Mouse (Mus musculus) intestine, postnatal 0 days (tissue): ENCODE measurements at regions not wholly inside any gene's neighbourhood (a gene's known extent, or its start where the extent isn't known, plus 50 kb on each side); places are given as distances from the start of the nearest gene placed in this dataset.

ENCODE experiments used
- ATAC-seq: fragments of 200-750 bp; cut with Nextera tagmentation; 2 replicates; pipeline ENCODE4 v1.8.0; 2017; ENCODE audit warnings: mild to moderate bottlenecking, moderate TSS enrichment, moderate library complexity
- H3K27ac ChIP-seq: fragments of 300-500 bp; sonication (generic); 2 replicates; pipeline ENCODE4 v1.5.1; 2014; ENCODE audit warnings: mild to moderate bottlenecking, low read depth, low read length, moderate library complexity
- H3K27me3 ChIP-seq: fragments of 300-500 bp; sonication (generic); replicated peaks from 2 replicates; pipeline ENCODE4 v1.6.1; 2014; ENCODE audit warnings: low read length, mixed read lengths; ENCODE audit not compliant: control insufficient read depth, insufficient read depth
- H3K36me3 ChIP-seq: fragments of 300-500 bp; sonication (generic); 2 replicates; pipeline ENCODE4 v1.6.1; 2014; ENCODE audit warnings: mild to moderate bottlenecking, moderate library complexity; ENCODE audit not compliant: control insufficient read depth, insufficient read depth
- H3K4me1 ChIP-seq: fragments of 300-500 bp; sonication (generic); replicated peaks from 2 replicates; pipeline ENCODE4 v1.6.1; 2014; ENCODE audit warnings: antibody characterized with exemption, low read length, mixed read lengths; ENCODE audit not compliant: control insufficient read depth, insufficient read depth
- H3K4me2 ChIP-seq: fragments of 300-500 bp; sonication (generic); replicated peaks from 2 replicates; pipeline ENCODE4 v1.6.1; 2014; ENCODE audit warnings: low read depth, mild to moderate bottlenecking, moderate library complexity
- H3K4me3 ChIP-seq: fragments of 300-500 bp; sonication (generic); 2 replicates; pipeline ENCODE4 v1.5.1; 2014; ENCODE audit warnings: low read depth, low read length
- H3K9ac ChIP-seq: fragments of 300-500 bp; sonication (generic); 2 replicates; pipeline ENCODE4 v1.6.1; 2014; ENCODE audit warnings: mild to moderate bottlenecking, low read depth, low read length
- H3K9me3 ChIP-seq: fragments of 300-500 bp; sonication (generic); 2 replicates; pipeline ENCODE4 v1.6.1; 2016; ENCODE audit warnings: mixed run types; ENCODE audit not compliant: control insufficient read depth
- CTCF ChIP-seq: sonication (generic); IDR thresholded peaks from 2 replicates; pipeline ENCODE4 v1.5.1; 2016; ENCODE audit warnings: low read depth, mild to moderate bottlenecking, control low read depth, antibody characterized with exemption, moderate library complexity
- WGBS: fragments of 180-500 bp; shearing (Covaris S2); extraction: QIAGEN DNeasy Blood & Tissue Kit; methylation state at CpG from one replicate; pipeline ENCODE4 v1.1.7; 2014; 5-methylcytosine and 5-hydroxymethylcytosine counted together

DNA sequence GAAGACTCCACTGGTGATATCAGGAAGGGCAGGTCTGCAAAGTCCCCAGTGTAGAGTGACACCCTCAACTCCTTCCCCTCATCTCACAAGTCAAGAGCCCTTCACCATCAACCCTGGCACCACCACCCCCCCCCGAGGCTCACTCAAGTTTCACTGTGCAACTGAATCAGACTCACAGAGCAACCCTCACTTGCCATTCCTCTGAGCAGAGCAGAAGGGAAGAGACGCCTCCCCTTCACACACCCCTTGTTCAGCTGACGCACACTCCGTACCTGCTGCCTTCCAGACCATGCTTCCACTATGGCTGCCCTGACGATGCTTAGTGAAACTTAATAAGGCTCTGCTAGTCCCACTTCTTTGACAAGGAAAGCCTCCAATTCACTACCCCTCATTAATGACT lies 174.4 kb upstream of the Irf2bp2 start:
- Histone ChIP-seq H3K4me3 (no peak overlapping the region), H3K27me3 (no peaks in the 10 kb centered on the region), H3K36me3 (no peaks in the 10 kb centered on the region), H3K27ac (peak overlapping the region; percentile 80; the same call in 1 of the 2 replicates), H3K4me1 (0 out of 2 replicates have a peak, but pooled peaks cover 6% of the 10 kb centered on the region), H3K9me3 (no peaks in the 10 kb centered on the region), H3K9ac (no peak overlapping the region), H3K4me2 (no peak overlapping the region)
- no peak for TF ChIP-seq CTCF
- 92% methylated on average over 5 of the region's 5 CpGs for WGBS
- ATAC-seq, result no peak

DNA sequence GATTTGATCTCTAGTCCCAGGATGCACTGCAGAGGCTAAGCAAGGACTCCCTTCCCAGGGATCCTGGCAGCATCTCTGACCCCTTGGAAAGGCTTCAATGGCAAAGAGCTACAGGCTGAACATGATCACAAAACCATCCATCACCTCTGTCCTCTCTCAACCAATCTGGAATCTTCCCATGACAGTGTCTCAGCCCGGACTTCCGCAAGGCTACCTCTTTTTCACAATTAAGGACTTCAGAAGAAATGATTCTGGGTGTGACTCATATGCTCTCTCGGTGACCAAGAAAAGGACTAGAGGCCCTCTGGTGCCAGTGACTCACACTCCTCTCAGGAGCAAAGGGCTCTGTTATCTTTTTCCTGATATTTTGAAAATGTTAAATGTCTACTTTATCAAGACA lies 173.6 kb upstream of the Irf2bp2 start:
- peak overlapping the region; percentile 80 for H3K27ac ChIP-seq
- 43% methylated on average over 3 of the region's 3 CpGs for WGBS
- H3K27me3 ChIP-seq, result no peaks in the 10 kb centered on the region
- H3K9ac ChIP-seq, result no peak overlapping the region
- no peak for TF ChIP-seq CTCF
- no peak overlapping the region for H3K4me2 ChIP-seq
- H3K4me3 ChIP-seq, result no peak overlapping the region
- no peaks in the 10 kb centered on the region for H3K36me3 ChIP-seq
- no peaks in the 10 kb centered on the region for H3K9me3 ChIP-seq
- no peak for ATAC-seq
- H3K4me1 ChIP-seq, result 0 out of 2 replicates have a peak, but pooled peaks cover 6% of the 10 kb centered on the region

DNA sequence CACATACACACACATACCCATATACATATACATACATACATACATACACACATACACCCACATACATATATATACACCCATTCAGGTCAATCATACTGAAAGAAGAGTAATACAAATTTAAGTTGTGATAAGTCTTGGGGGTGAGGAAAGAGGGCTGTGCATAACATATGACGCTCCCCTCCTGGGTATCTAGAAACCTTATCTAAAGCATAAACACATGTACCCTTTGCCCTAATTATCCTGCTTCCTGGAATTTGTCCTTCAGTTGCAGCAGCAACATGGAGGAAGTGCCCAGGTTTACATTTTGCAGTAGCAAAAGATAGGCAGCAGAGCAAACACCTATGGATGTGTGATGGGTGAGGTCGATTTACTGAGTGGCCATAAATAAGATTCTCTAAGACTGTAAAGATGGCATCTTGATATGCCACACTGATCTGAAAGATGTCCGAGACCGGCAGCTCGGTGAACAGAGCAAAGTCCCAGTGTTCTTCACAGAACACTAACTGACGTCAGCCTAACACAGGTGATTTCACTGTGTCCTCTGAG lies 172.0 kb upstream of the Irf2bp2 start:
- H3K27me3 ChIP-seq, result no peaks in the 10 kb centered on the region
- H3K9ac ChIP-seq, result no peak overlapping the region
- peak; percentile 80 for ATAC-seq
- 29% methylated on average over 6 of the region's 6 CpGs for WGBS
- no peak overlapping the region for H3K4me3 ChIP-seq
- H3K4me2 ChIP-seq, result no peak overlapping the region
- no peaks in the 10 kb centered on the region for H3K9me3 ChIP-seq
- no peak for TF ChIP-seq CTCF
- peak overlapping the region; percentile 80 for H3K27ac ChIP-seq
- H3K36me3 ChIP-seq, result no peaks in the 10 kb centered on the region
- H3K4me1 ChIP-seq, result 0 out of 2 replicates have a peak, but pooled peaks cover 2% of the 10 kb centered on the region

DNA sequence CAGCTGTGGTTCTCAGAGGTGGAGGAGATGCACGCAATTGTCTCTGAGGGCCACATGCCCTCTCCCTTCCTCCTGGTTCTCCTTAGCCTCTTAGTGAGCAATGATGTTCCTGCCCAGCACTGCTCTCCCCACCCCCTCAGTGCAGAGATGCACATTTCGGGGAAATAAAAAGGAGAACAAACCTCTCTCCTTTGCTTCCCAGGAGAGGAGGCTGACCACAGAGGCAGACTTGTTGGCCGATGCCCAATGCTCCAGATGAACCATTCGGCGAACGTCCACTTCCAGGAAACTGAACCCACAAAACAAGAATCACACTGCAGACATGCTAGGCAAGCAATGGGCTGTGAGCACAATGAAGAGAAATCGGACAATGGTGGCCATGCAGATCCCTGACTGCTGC lies 169.8 kb upstream of the Irf2bp2 start:
- 88% methylated on average over 7 of the region's 7 CpGs for WGBS
- Histone ChIP-seq H3K4me3 (no peak overlapping the region), H3K27ac (no peak overlapping the region), H3K9ac (no peak overlapping the region), H3K9me3 (no peaks in the 10 kb centered on the region), H3K4me2 (no peak overlapping the region), H3K27me3 (no peaks in the 10 kb centered on the region), H3K4me1 (0 out of 2 replicates have a peak, but pooled peaks cover 2% of the 10 kb centered on the region), H3K36me3 (no peaks in the 10 kb centered on the region)
- no peak for ATAC-seq
- TF ChIP-seq CTCF, result no peak

DNA sequence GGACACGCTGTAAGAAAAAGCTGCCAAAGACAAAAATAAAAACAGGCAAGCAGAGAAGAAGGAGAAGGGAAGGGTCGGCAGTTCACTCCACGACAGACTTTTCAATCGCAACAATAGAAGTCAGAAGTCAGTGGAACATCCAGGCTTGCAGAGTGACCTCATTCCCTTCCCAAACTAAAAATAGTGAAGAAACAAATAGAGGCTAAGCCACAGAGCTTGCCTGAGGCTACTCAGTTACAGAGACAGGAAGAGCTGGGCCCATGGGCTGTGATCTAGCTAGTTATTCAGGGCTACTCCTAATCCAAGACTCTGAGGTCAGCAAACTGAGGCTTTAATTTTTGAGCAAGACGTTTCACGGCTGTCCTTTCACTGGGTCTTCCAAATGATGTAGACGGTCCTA lies 165.9 kb upstream of the Irf2bp2 start:
- Histone ChIP-seq H3K9ac (no peak overlapping the region), H3K4me3 (no peak overlapping the region), H3K36me3 (no peaks in the 10 kb centered on the region), H3K27me3 (no peaks in the 10 kb centered on the region), H3K27ac (no peak overlapping the region), H3K4me2 (no peak overlapping the region), H3K4me1 (no peaks in the 10 kb centered on the region), H3K9me3 (no peaks in the 10 kb centered on the region)
- no peak for TF ChIP-seq CTCF
- WGBS, result 73% methylated on average over 7 of the region's 7 CpGs
- ATAC-seq, result no peak

DNA sequence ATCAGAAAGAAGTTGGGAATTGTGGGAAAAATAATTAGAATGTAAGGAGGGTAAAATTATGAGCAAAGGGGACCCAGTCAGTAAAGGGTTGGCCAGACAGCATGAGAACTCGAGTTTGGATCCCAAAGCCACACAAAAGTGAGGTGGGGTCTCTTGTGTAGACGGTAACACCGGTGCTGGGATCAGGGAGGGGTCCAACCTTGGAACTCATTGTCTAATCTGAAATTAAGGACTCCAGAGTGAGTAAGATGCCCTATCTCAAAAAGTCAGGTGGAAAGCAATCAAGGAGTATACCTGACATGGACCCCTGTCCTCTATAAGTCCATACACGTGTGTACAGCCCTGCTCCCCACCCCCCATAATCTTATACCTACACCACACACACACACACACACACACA lies 165.2 kb upstream of the Irf2bp2 start:
- H3K4me2 ChIP-seq, result no peak overlapping the region
- H3K36me3 ChIP-seq, result no peaks in the 10 kb centered on the region
- H3K27me3 ChIP-seq, result no peaks in the 10 kb centered on the region
- no peak for ATAC-seq
- no peak overlapping the region for H3K4me3 ChIP-seq
- no peak overlapping the region for H3K27ac ChIP-seq
- 89% methylated on average over 4 of the region's 4 CpGs for WGBS
- H3K9ac ChIP-seq, result no peak overlapping the region
- no peaks in the 10 kb centered on the region for H3K9me3 ChIP-seq
- peaks cover 3% of the 10 kb centered on the region; the same call in 1 of the 2 replicates for H3K4me1 ChIP-seq
- no peak for TF ChIP-seq CTCF
